Mouse (Mus musculus): ENCODE results near the gene Usp4. TPM values are rescaled to one million over a fixed set of nuclear protein-coding genes. Genes with fewer than 3 reads are reported as not detected.

Gene Usp4
- total RNA-seq, 2 experiments from 2014 or later = 75.5 to 78.5 TPM

GRCm38 (mm10) chr9:108341139-108341475 lies 6.5 kb upstream of the Usp4 start:
- no peak for ATAC-seq (replicated peaks; ENCODE audit: poor library complexity, severe bottlenecking)

GRCm38 (mm10) chr9:108341801-108342200 lies 5.9 kb upstream of the Usp4 start:
- ATAC-seq (replicated peaks; ENCODE audit: poor library complexity, severe bottlenecking) = no peak

- ATAC-seq (replicated peaks; ENCODE audit: poor library complexity, severe bottlenecking) = peak; percentile 20
Observed at GRCm38 (mm10) chr9:108342301-108342831, 5.3 kb upstream of the Usp4 start.

- no peak for ATAC-seq (replicated peaks; ENCODE audit: poor library complexity, severe bottlenecking)
Observed at GRCm38 (mm10) chr9:108343331-108343730, 4.3 kb upstream of the Usp4 start.

GRCm38 (mm10) chr9:108343835-108344234 lies 3.8 kb upstream of the Usp4 start:
- no peak for ATAC-seq (replicated peaks; ENCODE audit: poor library complexity, severe bottlenecking)

- ATAC-seq (replicated peaks; ENCODE audit: poor library complexity, severe bottlenecking) = no peak
Observed at GRCm38 (mm10) chr9:108344471-108344870, 3.2 kb upstream of the Usp4 start.

- ATAC-seq (replicated peaks; ENCODE audit: poor library complexity, severe bottlenecking) = no peak
Observed at GRCm38 (mm10) chr9:108347024-108347423, 629 bp upstream of the Usp4 start.

GRCm38 (mm10) chr9:108348290-108348680 lies 632 bp downstream of the Usp4 start:
- no peak for ATAC-seq (replicated peaks; ENCODE audit: poor library complexity, severe bottlenecking)

- no peak for ATAC-seq (replicated peaks; ENCODE audit: poor library complexity, severe bottlenecking)
Observed at GRCm38 (mm10) chr9:108349727-108350126, 2.1 kb downstream of the Usp4 start.

- ATAC-seq (replicated peaks; ENCODE audit: poor library complexity, severe bottlenecking) = no peak
Observed at GRCm38 (mm10) chr9:108378234-108378633, 30.6 kb downstream of the Usp4 start.

GRCm38 (mm10) chr9:108378736-108379135 lies 31.1 kb downstream of the Usp4 start:
- ATAC-seq (replicated peaks; ENCODE audit: poor library complexity, severe bottlenecking) = no peak

GRCm38 (mm10) chr9:108379294-108379693 lies 31.6 kb downstream of the Usp4 start:
- ATAC-seq (replicated peaks; ENCODE audit: poor library complexity, severe bottlenecking) = no peak

GRCm38 (mm10) chr9:108381382-108381781 lies 33.7 kb downstream of the Usp4 start:
- no peak for ATAC-seq (replicated peaks; ENCODE audit: poor library complexity, severe bottlenecking)

GRCm38 (mm10) chr9:108385006-108385405 lies 37.4 kb downstream of the Usp4 start:
- no peak for ATAC-seq (replicated peaks; ENCODE audit: poor library complexity, severe bottlenecking)

- no peak for ATAC-seq (replicated peaks; ENCODE audit: poor library complexity, severe bottlenecking)
Observed at GRCm38 (mm10) chr9:108386816-108387215, 39.2 kb downstream of the Usp4 start.

GRCm38 (mm10) chr9:108388601-108389000 lies 40.9 kb downstream of the Usp4 start:
- no peak for ATAC-seq (replicated peaks; ENCODE audit: poor library complexity, severe bottlenecking)

GRCm38 (mm10) chr9:108389220-108389619 lies 41.6 kb downstream of the Usp4 start:
- ATAC-seq (replicated peaks; ENCODE audit: poor library complexity, severe bottlenecking) = no peak

GRCm38 (mm10) chr9:108392676-108393075 lies 45.0 kb downstream of the Usp4 start, which contains the start of gene 1700102P08Rik:
TSS of gene 1700102P08Rik (plus strand) at chr9:108392805.
- no peak for ATAC-seq (replicated peaks; ENCODE audit: poor library complexity, severe bottlenecking)

GRCm38 (mm10) chr9:108394191-108394590 lies 46.5 kb downstream of the Usp4 start:
- no peak for ATAC-seq (replicated peaks; ENCODE audit: poor library complexity, severe bottlenecking)

GRCm38 (mm10) chr9:108395427-108395826 lies 47.8 kb downstream of the Usp4 start:
- no peak for ATAC-seq (replicated peaks; ENCODE audit: poor library complexity, severe bottlenecking)

- no peak for ATAC-seq (replicated peaks; ENCODE audit: poor library complexity, severe bottlenecking)
Observed at GRCm38 (mm10) chr9:108398324-108398723, 50.7 kb downstream of the Usp4 start.

GRCm38 (mm10) chr9:108401186-108401960 lies 53.7 kb downstream of the Usp4 start:
- no peak for ATAC-seq (replicated peaks; ENCODE audit: poor library complexity, severe bottlenecking)
